Mouse (Mus musculus): ENCODE measurements around the gene Sgsh.
A peak's percentile ranks its signal among the peaks of the same experiment; 100 is the strongest.

Gene Sgsh

GRCm38 (mm10) chr11:119306762-119307657, 48.3 kb downstream of the Sgsh start:
- DNase-seq = no peak

- peak; percentile 49 for DNase-seq
Observed at GRCm38 (mm10) chr11:119304904-119305712, 50.2 kb downstream of the Sgsh start.

GRCm38 (mm10) chr11:119300986-119301385, 54.4 kb downstream of the Sgsh start:
- DNase-seq = no peak

GRCm38 (mm10) chr11:119300246-119300935, 54.9 kb downstream of the Sgsh start:
- DNase-seq = no peak

- DNase-seq = peak; percentile 95
Observed at GRCm38 (mm10) chr11:119299391-119300245, 55.7 kb downstream of the Sgsh start, which contains the start of gene Eif4a3. TSS of gene Eif4a3 (minus strand) at chr11:119300089.

- no peak for DNase-seq
Observed at GRCm38 (mm10) chr11:119298917-119299316, 56.4 kb downstream of the Sgsh start.

- DNase-seq = no peak
Observed at GRCm38 (mm10) chr11:119297996-119298395, 57.3 kb downstream of the Sgsh start.

Measured in liver (tissue).